ENCODE assay signal across 16 mouse cellular contexts in the genomic region with DNA sequence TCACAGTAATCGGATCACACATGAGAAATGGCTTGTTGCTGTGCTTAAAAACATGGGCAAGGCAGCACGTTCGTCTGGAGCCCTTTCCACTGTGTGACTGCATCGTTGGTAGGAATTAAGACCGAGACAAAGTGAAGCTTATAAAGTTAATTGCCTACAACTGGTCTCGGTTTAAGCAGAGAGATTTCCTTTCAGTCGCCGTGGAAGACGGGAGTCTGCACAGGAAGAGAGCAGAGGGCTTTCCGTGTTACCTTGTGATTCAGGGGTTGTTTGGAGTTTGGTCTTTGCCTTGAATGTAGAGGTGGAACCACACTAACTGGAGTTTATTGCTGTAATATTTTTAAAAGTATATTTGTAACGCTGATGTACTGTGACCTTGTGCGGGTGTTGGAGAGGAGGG. TPM values are rescaled to one million over a fixed set of nuclear protein-coding genes. Genes with fewer than 3 reads are reported as not detected.
DNase-seq lines count a peak whose midpoint lies in the region; ATAC-seq and TF ChIP-seq lines count a peak whose summit lies in the region.
"Had no signal": no experiment of that assay in that cellular context is flagged by ENCODE, and none has a peak within 500 bp of the region (broad histone marks: within the 10 kb centered on the region; RNA-seq: fewer than 3 reads in every experiment).

No protein-coding gene starts in this region.

- peak overlapping the region; percentile 20; the same call in 1 of the 2 replicates for H3K4me3 ChIP-seq in kidney, postnatal 0 days (replicated peaks; ENCODE audit: low read depth, low read length)
- no peak overlapping the region for H3K4me3 ChIP-seq in embryonic facial prominence, embryonic 12.5 days
- H3K4me3 ChIP-seq in intestine, embryonic 14.5 days (ENCODE audit: low read depth, low read length): peak overlapping the region; percentile 15; the same call in 1 of the 2 replicates
- H3K4me3 ChIP-seq in myocyte: peak overlapping the region; percentile 9

- TF ChIP-seq POLR2A in myocyte (IDR thresholded peaks at IDR 0.05; ENCODE audit: insufficient read length, low read depth): no peak

- no peaks in the 10 kb centered on the region for H3K9me3 ChIP-seq in kidney, postnatal 0 days (replicated peaks; ENCODE audit: low read length)
- H3K9me3 ChIP-seq in embryonic facial prominence, embryonic 12.5 days: no peaks in the 10 kb centered on the region
- H3K9me3 ChIP-seq in intestine, embryonic 14.5 days (ENCODE audit: control insufficient read depth, low read length): no peaks in the 10 kb centered on the region

- H3K27ac ChIP-seq in kidney, postnatal 0 days: no peak overlapping the region
- no peak overlapping the region for H3K27ac ChIP-seq in embryonic facial prominence, embryonic 12.5 days
- no peak overlapping the region for H3K27ac ChIP-seq in intestine, embryonic 14.5 days (ENCODE audit: low read depth)

- H3K36me3 ChIP-seq in kidney, postnatal 0 days (ENCODE audit: insufficient read depth, low read length): no peaks in the 10 kb centered on the region
- H3K36me3 ChIP-seq in embryonic facial prominence, embryonic 12.5 days: no peaks in the 10 kb centered on the region
- H3K36me3 ChIP-seq in intestine, embryonic 14.5 days (ENCODE audit: control insufficient read depth, insufficient read depth, low read length): no peaks in the 10 kb centered on the region
- no peaks in the 10 kb centered on the region for H3K36me3 ChIP-seq in myocyte (ENCODE audit: control insufficient read depth, insufficient read depth)

- 0 out of 2 replicates have a peak, but pooled peaks cover 6% of the 10 kb centered on the region for H3K4me1 ChIP-seq in kidney, postnatal 0 days (replicated peaks; ENCODE audit: insufficient read depth, low read length)
- H3K4me1 ChIP-seq in embryonic facial prominence, embryonic 12.5 days: peaks cover 20% of the 10 kb centered on the region
- peaks cover 6% of the 10 kb centered on the region for H3K4me1 ChIP-seq in intestine, embryonic 14.5 days (replicated peaks; ENCODE audit: control insufficient read depth, insufficient read depth, low read length)

- WGBS in kidney, postnatal 0 days: 9% methylated on average over 12 of the region's 12 CpGs
- WGBS in embryonic facial prominence, embryonic 12.5 days: 21% methylated on average over 12 of the region's 12 CpGs
- WGBS in intestine, embryonic 14.5 days: 11% methylated on average over 12 of the region's 12 CpGs

- H3K4me2 ChIP-seq in kidney, postnatal 0 days (ENCODE audit: low read length): peak overlapping the region; percentile 47
- peak overlapping the region; percentile 35 for H3K4me2 ChIP-seq in embryonic facial prominence, embryonic 12.5 days (replicated peaks)
- H3K4me2 ChIP-seq in intestine, embryonic 14.5 days (ENCODE audit: low read length): peak overlapping the region; percentile 36
- peak overlapping the region; percentile 73 for H3K4me2 ChIP-seq in myocyte (ENCODE audit: low read depth)
- H3K4me2 ChIP-seq: heart, embryonic 11.5 days had no signal

- no peak overlapping the region for H3K9ac ChIP-seq in kidney, postnatal 0 days (ENCODE audit: low read depth, low read length)
- no peak overlapping the region for H3K9ac ChIP-seq in embryonic facial prominence, embryonic 12.5 days
- H3K9ac ChIP-seq in intestine, embryonic 14.5 days (ENCODE audit: low read length): no peak overlapping the region
- H3K9ac ChIP-seq: forebrain, postnatal 0 days had no signal

- H3ac ChIP-seq in myocyte (ENCODE audit: control insufficient read depth, insufficient read length): no peak overlapping the region

- H3K79me2 ChIP-seq in myocyte (ENCODE audit: control insufficient read depth, insufficient read depth): peaks cover 4% of the 10 kb centered on the region

- ATAC-seq in kidney, postnatal 0 days (replicated peaks; ENCODE audit: low FRiP score, low read depth): no peak
- ATAC-seq in embryonic facial prominence, embryonic 12.5 days (ENCODE audit: insufficient number of reproducible peaks, insufficient read depth, low FRiP score, low TSS enrichment): no peak
- no peak for ATAC-seq in intestine, embryonic 14.5 days (replicated peaks; ENCODE audit: low FRiP score, low TSS enrichment, low read depth)
- ATAC-seq: forebrain, postnatal 0 days had no signal

- no peak for TF ChIP-seq CTCF in kidney, postnatal 0 days (IDR thresholded peaks at IDR 0.05; ENCODE audit: low read depth)

- DNase-seq in kidney, postnatal 0 days (ENCODE audit: low spot score): peak; percentile 60
- no peak for DNase-seq in kidney, postnatal 25 days
- no peak for DNase-seq in intestine, embryonic 14.5 days (ENCODE audit: low spot score)
- DNase-seq in spleen, postnatal 36 days (ENCODE audit: low spot score in 2 of 2): no peak
- DNase-seq in cerebellum, adult 9-11 months: no peak
- DNase-seq: adrenal gland, postnatal 36 days; forebrain, postnatal 0 days; gastrocnemius, postnatal 25 days; heart, postnatal 36 days; kidney, adult 9 months; liver; lung, adult 2 months; right cerebral cortex, postnatal 25 days had no signal

- H3K27me3 ChIP-seq in kidney, postnatal 0 days (ENCODE audit: insufficient read depth, low read length): no peaks in the 10 kb centered on the region
- H3K27me3 ChIP-seq in embryonic facial prominence, embryonic 12.5 days: no peaks in the 10 kb centered on the region; the same call in 1 of the 2 replicates
- H3K27me3 ChIP-seq in intestine, embryonic 14.5 days (replicated peaks; ENCODE audit: control insufficient read depth, insufficient read depth, low read length): 0 out of 2 replicates have a peak, but pooled peaks cover 7% of the 10 kb centered on the region
- no peaks in the 10 kb centered on the region for H3K27me3 ChIP-seq in myocyte (ENCODE audit: control insufficient read depth, insufficient read depth, insufficient read length)

TF ChIP-seq in myocyte, 11 proteins besides CTCF, POLR2A, EP300 and RAD21:
- no peak for TF ChIP-seq E2F4 (IDR thresholded peaks at IDR 0.05; ENCODE audit: insufficient read depth)
- TF ChIP-seq SRF (IDR thresholded peaks at IDR 0.05; ENCODE audit: control insufficient read depth, insufficient read length, low read depth): no peak
- no peak for TF ChIP-seq CEBPB (IDR thresholded peaks at IDR 0.05; ENCODE audit: insufficient read depth, poor library complexity, severe bottlenecking)
- TF ChIP-seq REST (IDR thresholded peaks at IDR 0.05; ENCODE audit: insufficient read depth, insufficient read length): no peak
- no peak for TF ChIP-seq MYOD1 (IDR thresholded peaks at IDR 0.05; ENCODE audit: control insufficient read depth in 1 of 3, insufficient read length in 2 of 3, low read depth in 2 of 3)
- no peak for TF ChIP-seq MAX (IDR thresholded peaks at IDR 0.05; ENCODE audit: low read depth)
- TF ChIP-seq TCF3 (IDR thresholded peaks at IDR 0.05; ENCODE audit: insufficient read length, low read depth): no peak
- TF ChIP-seq TCF12 (IDR thresholded peaks at IDR 0.05; ENCODE audit: insufficient read depth, poor library complexity, severe bottlenecking): no peak
- no peak for TF ChIP-seq MYOG (IDR thresholded peaks at IDR 0.05; ENCODE audit: control insufficient read depth in 1 of 3, insufficient read depth in 1 of 3, insufficient read length in 2 of 3, low read depth in 2 of 3)
- TF ChIP-seq USF1 (IDR thresholded peaks at IDR 0.05; ENCODE audit: low read depth): no peak
- TF ChIP-seq POLR2AphosphoS2 (IDR thresholded peaks at IDR 0.05; ENCODE audit: insufficient read length, low read depth): no peak
TF ChIP-seq in myocyte: peak in this region for 0.

RNA-seq across cellular contexts. Expression of a gene that starts 15.7 kb away (rescaled TPM):
- 41.4 and 44.5 TPM in 2 replicates for polyA plus RNA-seq in kidney, postnatal 0 days (2015; fragmentation: Nextera tagmentation; extraction: Ambion mirVana)
- polyA plus RNA-seq in embryonic facial prominence, embryonic 12.5 days (2016; fragmentation: Nextera tagmentation; extraction: Ambion mirVana): 73.9 and 77.4 TPM in 2 replicates
- 74.7 and 92.6 TPM in 2 replicates for polyA plus RNA-seq in intestine, embryonic 14.5 days (2014; fragmentation: Nextera tagmentation; extraction: Ambion mirVana)
- polyA plus RNA-seq in myocyte (2012; fragmentation: generic; extraction: Trizol): 9.3 TPM
